8 mouse cellular contexts compared by ENCODE assay signal in genomic region chr5:124334392-124334791, GRCm38 (mm10). TPM values are rescaled to one million over a fixed set of nuclear protein-coding genes. Genes with fewer than 3 reads are reported as not detected.
DNase-seq lines count a peak whose midpoint lies in the region; ATAC-seq and TF ChIP-seq lines count a peak whose summit lies in the region.

No protein-coding gene starts in this region.

- H3K4me2 ChIP-seq in lung, embryonic 14.5 days: no peak overlapping the region

- TF ChIP-seq POLR2A in kidney, adult 2 months (IDR thresholded peaks at IDR 0.05; ENCODE audit: low read depth, low read length): no peak

- H3K4me1 ChIP-seq in kidney, adult 2 months (ENCODE audit: control insufficient read depth, insufficient read depth, low read length): 0 out of 2 replicates have a peak, but pooled peaks cover 2% of the 10 kb centered on the region
- H3K4me1 ChIP-seq in lung, embryonic 14.5 days (ENCODE audit: insufficient read depth): peaks cover 5% of the 10 kb centered on the region

- H3K27me3 ChIP-seq in kidney, adult 2 months (replicated peaks; ENCODE audit: control insufficient read depth, insufficient read depth, low read length): no peaks in the 10 kb centered on the region
- no peaks in the 10 kb centered on the region for H3K27me3 ChIP-seq in lung, embryonic 14.5 days (ENCODE audit: insufficient read depth, low read length)

- no peak overlapping the region for H3K27ac ChIP-seq in kidney, adult 2 months (ENCODE audit: insufficient read depth, low read depth, low read length)
- H3K27ac ChIP-seq in lung, embryonic 14.5 days (ENCODE audit: low read depth): peak overlapping the region; percentile 84

- ATAC-seq in lung, embryonic 14.5 days (ENCODE audit: insufficient read depth): peak; percentile 92

- peak; percentile 47 for DNase-seq in cerebellum, adult 11 months
- DNase-seq in cerebellum, postnatal 25 days: peak; percentile 53 to 64
- peak; percentile 66 to 77 for DNase-seq in heart, adult 9 months (ENCODE audit: low spot score in 2 of 2)
- peak; percentile 84 for DNase-seq in kidney, adult 2 months
- DNase-seq in lung, embryonic 14.5 days: peak; percentile 85
- peak; percentile 56 for DNase-seq in retina, embryonic 14.5 days (ENCODE audit: low spot score)
- no peak for DNase-seq in ovary, adult 18-20 months (ENCODE audit: low spot score)
- no peak for DNase-seq in urinary bladder, postnatal 4 days (ENCODE audit: low spot score in 2 of 2)

- H3K9me3 ChIP-seq in lung, embryonic 14.5 days (ENCODE audit: low read depth, low read length): no peaks in the 10 kb centered on the region

- no peak for TF ChIP-seq CTCF in kidney, adult 2 months (conservative IDR thresholded peaks at IDR 0.05; ENCODE audit: insufficient read depth, insufficient read length, low read depth, low read length)
- no peak for TF ChIP-seq CTCF in lung, embryonic 14.5 days (IDR thresholded peaks at IDR 0.05; ENCODE audit: low read depth)

- H3K4me3 ChIP-seq in kidney, adult 2 months (ENCODE audit: insufficient read depth, low read depth, low read length): no peak overlapping the region
- no peak overlapping the region for H3K4me3 ChIP-seq in lung, embryonic 14.5 days (ENCODE audit: low read depth, low read length)

- H3K36me3 ChIP-seq in kidney, adult 2 months (ENCODE audit: control insufficient read depth, insufficient read depth, low read length): no peaks in the 10 kb centered on the region
- peaks cover 4% of the 10 kb centered on the region; the same call in 1 of the 2 replicates for H3K36me3 ChIP-seq in lung, embryonic 14.5 days (ENCODE audit: insufficient read depth)

- 36% methylated on average over 6 of the region's 6 CpGs for whole genome bisulfite sequencing in kidney, adult 2 months
- WGBS in lung, embryonic 14.5 days: 24% methylated on average over 6 of the region's 6 CpGs

- no peak overlapping the region; the same call in 1 of the 2 replicates for H3K9ac ChIP-seq in lung, embryonic 14.5 days

RNA-seq across cellular contexts. Expression of gene 2810006K23Rik, which starts 6.5 kb away (rescaled TPM):
- 7.2 and 8.0 TPM in 2 replicates for polyA plus RNA-seq in kidney, adult 2 months (2012; rRNA removed)
- 14.5 and 15.2 TPM in 2 replicates for polyA plus RNA-seq in lung, embryonic 14.5 days (2014; fragmentation: Nextera tagmentation; extraction: Ambion mirVana)

RNA-seq across cellular contexts. Expression of gene Mphosph9, which starts 6.6 kb away (rescaled TPM):
- polyA plus RNA-seq in kidney, adult 2 months (2012; rRNA removed): 2.5 and 3.1 TPM in 2 replicates
- 19.2 and 20.7 TPM in 2 replicates for polyA plus RNA-seq in lung, embryonic 14.5 days (2014; fragmentation: Nextera tagmentation; extraction: Ambion mirVana)

RNA-seq across cellular contexts. Expression of gene Cdk2ap1, which starts 28.5 kb away (rescaled TPM):
- 76.6 and 79.8 TPM in 2 replicates for polyA plus RNA-seq in kidney, adult 2 months (2012; rRNA removed)
- polyA plus RNA-seq in lung, embryonic 14.5 days (2014; fragmentation: Nextera tagmentation; extraction: Ambion mirVana): 193 and 259 TPM in 2 replicates

Comparison
In these comparisons a context has a peak if more than half of its experiments do, and no peak if none do; other contexts are left out.
1. DNase-seq: peak in cerebellum, adult 11 months (single experiment), cerebellum, postnatal 25 days (2 of 2), heart, adult 9 months (2 of 2), kidney, adult 2 months (single experiment), lung, embryonic 14.5 days (single experiment) and retina, embryonic 14.5 days (single experiment); none in ovary, adult 18-20 months (single experiment) and urinary bladder, postnatal 4 days (0 of 2).